ENCODE assay signal across 8 mouse cellular contexts in genomic region chr16:96852383-96852782, GRCm38 (mm10).
DNase-seq lines count a peak whose midpoint lies in the region; ATAC-seq and TF ChIP-seq lines count a peak whose summit lies in the region.

No protein-coding gene starts in this region.

- no peak overlapping the region; the same call in 1 of the 2 replicates for H3K27ac ChIP-seq in bone marrow, adult 2 months (ENCODE audit: control insufficient read depth, insufficient read depth, low read depth, low read length, poor library complexity)
- H3K27ac ChIP-seq in embryonic facial prominence, embryonic 14.5 days (replicated peaks; ENCODE audit: low read depth, low read length), result no peak overlapping the region

- no peaks in the 10 kb centered on the region for H3K9me3 ChIP-seq in embryonic facial prominence, embryonic 14.5 days (ENCODE audit: control insufficient read depth, low read length)

- WGBS in bone marrow, adult 2 months, result 37% methylated on average over 4 of the region's 4 CpGs
- 19% methylated on average over 4 of the region's 4 CpGs for WGBS in embryonic facial prominence, embryonic 14.5 days

- no peaks in the 10 kb centered on the region for H3K79me2 ChIP-seq in C2C12 (ENCODE audit: control insufficient read depth, insufficient read depth)

- no peak for ATAC-seq in embryonic facial prominence, embryonic 14.5 days (ENCODE audit: low read depth)

- H3K36me3 ChIP-seq in C2C12 (ENCODE audit: control insufficient read depth, insufficient read depth), result no peaks in the 10 kb centered on the region
- H3K36me3 ChIP-seq in embryonic facial prominence, embryonic 14.5 days (ENCODE audit: control insufficient read depth, insufficient read depth, low read length), result no peaks in the 10 kb centered on the region

- TF ChIP-seq CTCF in C2C12 (IDR thresholded peaks at IDR 0.05; ENCODE audit: control insufficient read depth, insufficient read depth, insufficient read length), result peak; percentile 1
- TF ChIP-seq CTCF in bone marrow, adult 2 months (IDR thresholded peaks at IDR 0.05; ENCODE audit: control insufficient read depth, insufficient read depth, low read length), result peak; percentile 38; the same call in 1 of the 2 replicates

- peak; percentile 9 to 47 for DNase-seq in heart, adult 18-20 months
- no peak for DNase-seq in heart, adult 9 months (ENCODE audit: low spot score in 2 of 2)
- peak; percentile 55 for DNase-seq in embryonic facial prominence, embryonic 14.5 days (ENCODE audit: low spot score)
- DNase-seq in layer of hippocampus, adult 9-11 months, result peak; percentile 25
- peak; percentile 32 for DNase-seq in neural tube, embryonic 10.5 days (ENCODE audit: extremely low spot score, low spot score)
- DNase-seq in spleen, postnatal 14 days (ENCODE audit: low spot score in 2 of 2), result no peak

- H3K27me3 ChIP-seq in C2C12 (ENCODE audit: control insufficient read depth, insufficient read depth, insufficient read length), result no peaks in the 10 kb centered on the region
- H3K27me3 ChIP-seq in embryonic facial prominence, embryonic 14.5 days (replicated peaks; ENCODE audit: control insufficient read depth, insufficient read depth, low read length), result no peaks in the 10 kb centered on the region

- no peak for TF ChIP-seq POLR2A in bone marrow, adult 2 months (IDR thresholded peaks at IDR 0.05; ENCODE audit: borderline replicate concordance, control insufficient read depth, low read depth, low read length)

- H3K4me2 ChIP-seq in embryonic facial prominence, embryonic 14.5 days (ENCODE audit: low read depth, low read length), result no peak overlapping the region

- no peak overlapping the region for H3ac ChIP-seq in C2C12 (ENCODE audit: control insufficient read depth, insufficient read length, low read depth)

- H3K79me3 ChIP-seq in C2C12 (ENCODE audit: low read depth), result no peaks in the 10 kb centered on the region

- no peak overlapping the region for H3K9ac ChIP-seq in embryonic facial prominence, embryonic 14.5 days (ENCODE audit: low read depth, low read length)

- no peak overlapping the region for H3K4me3 ChIP-seq in C2C12 (ENCODE audit: insufficient read depth, poor library complexity, severe bottlenecking)
- H3K4me3 ChIP-seq in bone marrow, adult 2 months (replicated peaks; ENCODE audit: control insufficient read depth, low read depth, low read length), result no peak overlapping the region
- no peak overlapping the region for H3K4me3 ChIP-seq in embryonic facial prominence, embryonic 14.5 days (ENCODE audit: low read depth, low read length)

- no peaks in the 10 kb centered on the region for H3K4me1 ChIP-seq in bone marrow, adult 2 months (ENCODE audit: control insufficient read depth, insufficient read depth, low read length)
- no peaks in the 10 kb centered on the region for H3K4me1 ChIP-seq in embryonic facial prominence, embryonic 14.5 days (ENCODE audit: control insufficient read depth, insufficient read depth, low read length)

TF ChIP-seq in C2C12, 6 proteins besides CTCF, POLR2A, EP300 and RAD21:
- TF ChIP-seq MAX (IDR thresholded peaks at IDR 0.05), result no peak
- no peak for TF ChIP-seq MYOD1 (IDR thresholded peaks at IDR 0.05; ENCODE audit: control insufficient read depth, insufficient read length, low read depth)
- TF ChIP-seq USF1 (IDR thresholded peaks at IDR 0.05; ENCODE audit: low read depth), result no peak
- TF ChIP-seq CEBPB (IDR thresholded peaks at IDR 0.05; ENCODE audit: low read depth), result no peak
- no peak for TF ChIP-seq FOSL1 (IDR thresholded peaks at IDR 0.05; ENCODE audit: insufficient read depth, low read length, poor library complexity, severe bottlenecking)
- TF ChIP-seq MYOG (IDR thresholded peaks at IDR 0.05; ENCODE audit: control insufficient read depth, extremely low read depth, insufficient read length), result no peak

Comparison
In these comparisons a context has a peak if more than half of its experiments do, and no peak if none do; other contexts are left out.
1. DNase-seq: peak in heart, adult 18-20 months (2 of 2), embryonic facial prominence, embryonic 14.5 days (single experiment), layer of hippocampus, adult 9-11 months (single experiment) and neural tube, embryonic 10.5 days (single experiment); none in heart, adult 9 months (0 of 2) and spleen, postnatal 14 days (0 of 2).